Mouse (Mus musculus) kidney, postnatal 36 days (tissue): ENCODE measurements around the gene Gm20878.
"Not testable (repeated sequence)": the region's sequence is repeated elsewhere in the genome, so short reads cannot be mapped to it uniquely, and the experiment has no call there.

Experiments
- DNase-seq, 2 experiments: peaks; one replicate each; pipeline ENCODE4 v3.0.0; 2021 to 2022; ENCODE audit warnings: mixed read lengths in 2 of 2

Gm20878 gene

GRCm38 (mm10) chr4:41941272-41941671 lies at the start of gene Gm20878:
Gene Gm20878, plus strand, starts transcription at chr4:41941572.
- not testable (repeated sequence) for DNase-seq

DNA sequence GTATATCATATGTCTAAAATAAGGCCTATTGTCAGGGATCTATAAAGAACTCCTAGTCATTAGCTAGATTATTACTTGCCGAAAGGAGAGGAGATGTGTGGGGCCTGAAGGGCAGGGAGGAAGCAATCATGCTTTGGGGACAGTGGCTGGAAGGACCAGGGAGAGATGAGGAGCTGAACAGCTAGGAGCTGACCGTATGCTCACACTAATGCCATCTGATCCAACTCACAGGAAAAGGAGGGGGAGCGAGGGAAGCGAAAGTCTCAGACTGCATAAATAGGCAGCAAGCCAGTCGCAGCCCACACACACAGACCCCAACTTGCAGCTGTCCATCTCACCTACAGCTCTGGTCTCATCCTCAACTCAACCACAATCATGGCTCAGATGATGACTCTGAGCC lies 38.1 kb upstream of the Gm20878 start, which contains the start of gene Gm21541:
Gm21541 (plus strand) TSS at position 301 of the 400 bp plus-strand sequence.
- not testable (repeated sequence) for DNase-seq

- DNase-seq = not testable (repeated sequence)
These were observed 24.4 kb downstream of the Gm20878 start, which contains the start of gene Fam205a4 for GRCm38 (mm10) chr4:41965758-41966157. Gene Fam205a4, plus strand, starts transcription at chr4:41966058.
